Mouse (Mus musculus): ENCODE results near the gene Gm31571.
"Not testable (repeated sequence)": the region's sequence is repeated elsewhere in the genome, so short reads cannot be mapped to it uniquely, and the experiment has no call there.

Gm31571 gene

DNA sequence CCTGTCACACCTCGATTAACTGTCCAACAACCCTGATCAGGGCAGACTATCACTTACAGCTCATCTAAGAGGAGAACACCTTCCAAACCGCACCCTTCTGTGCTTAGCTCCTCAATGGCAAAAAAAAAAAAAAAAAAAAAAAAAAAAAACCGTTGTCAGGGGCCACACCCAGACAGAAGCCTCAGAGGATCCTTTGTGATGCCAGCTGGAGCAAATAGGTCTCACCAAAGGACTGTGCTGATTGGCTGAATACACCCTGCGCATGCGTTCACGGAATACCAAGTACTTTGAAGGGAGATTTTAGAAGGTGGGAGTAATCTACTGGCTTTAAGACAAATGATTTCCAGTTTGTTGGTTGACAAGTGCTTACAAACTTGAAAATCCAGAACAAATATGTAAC lies at the start of gene Gm31571:
Gene Gm31571, minus strand, starts transcription at position 101 of the 400 bp plus-strand sequence.
- not testable (repeated sequence) for DNase-seq
